Mouse (Mus musculus) gastrocnemius, postnatal 36 days (tissue): Measurements from ENCODE around the gene Aunip. TPM values are rescaled to one million over a fixed set of nuclear protein-coding genes. Genes with fewer than 3 reads are reported as not detected.
"Not testable (repeated sequence)": the region's sequence is repeated elsewhere in the genome, so short reads cannot be mapped to it uniquely, and the experiment has no call there.

Experiments used
- DNase-seq, 2 experiments: peaks; one replicate each; pipeline ENCODE4 v3.0.0; 2022
- intact Hi-C: fragments of 180-260 bp; cut with DNase I; formaldehyde crosslinking; loops from one replicate; pipeline ENCODE4 v1.15.1; 2025
- total RNA-seq, 2 experiments: library from RNA; stranded (reverse); gene quantifications; 2 replicates each; pipeline ENCODE4 v1.2.3; 2021

Gene Aunip
- total RNA-seq, 2 experiments from 2014 or later, result 0.20 TPM; not detected in 1

GRCm38 (mm10) chr4:134483696-134484095, 27.1 kb upstream of the Aunip start:
- intact Hi-C loops, result no loop called here
- DNase-seq, result no peak

GRCm38 (mm10) chr4:134484231-134484630, 26.6 kb upstream of the Aunip start:
- DNase-seq, result no peak
- intact Hi-C loops, result no loop called here

GRCm38 (mm10) chr4:134485151-134485900, 25.5 kb upstream of the Aunip start:
- intact Hi-C loops, result no loop called here

GRCm38 (mm10) chr4:134488211-134488610, 22.6 kb upstream of the Aunip start:
- no peak for DNase-seq
- intact Hi-C loops, result no loop called here

More at GRCm38 (mm10) chr4:134485151-134485900, 25.5 kb upstream of the Aunip start:
- no peak for DNase-seq

- intact Hi-C loops, result no loop called here
- DNase-seq, result no peak
Observed at GRCm38 (mm10) chr4:134489986-134490665, 20.7 kb upstream of the Aunip start.

- intact Hi-C loops, result no loop called here
Observed at GRCm38 (mm10) chr4:134491716-134492115, 19.1 kb upstream of the Aunip start.

GRCm38 (mm10) chr4:134494161-134494560, 16.6 kb upstream of the Aunip start:
- intact Hi-C loops, DNase-seq: not testable (repeated sequence)

More at GRCm38 (mm10) chr4:134491716-134492115, 19.1 kb upstream of the Aunip start:
- no peak for DNase-seq

GRCm38 (mm10) chr4:134494780-134495545, 15.8 kb upstream of the Aunip start:
- DNase-seq, result no peak
- intact Hi-C loops, result no loop called here

- intact Hi-C loops, result no loop called here
- no peak for DNase-seq
Observed at GRCm38 (mm10) chr4:134495546-134495923, 15.3 kb upstream of the Aunip start.

GRCm38 (mm10) chr4:134496595-134497210, 14.1 kb upstream of the Aunip start, which contains the start of gene Paqr7:
Paqr7 (plus strand) TSS chr4:134496697.
- intact Hi-C loops, result no loop called here
- DNase-seq, result peak; percentile 64 to 70

- intact Hi-C loops, result no loop called here
- no peak for DNase-seq
Observed at GRCm38 (mm10) chr4:134497223-134497622, 13.6 kb upstream of the Aunip start.

GRCm38 (mm10) chr4:134497986-134498731, 12.6 kb upstream of the Aunip start:
- intact Hi-C loops, result no loop called here
- DNase-seq, result no peak

- intact Hi-C loops, DNase-seq: not testable (repeated sequence)
Observed at GRCm38 (mm10) chr4:134498983-134499382, 11.8 kb upstream of the Aunip start.

- DNase-seq, result no peak
- intact Hi-C loops, result no loop called here
Observed at GRCm38 (mm10) chr4:134501095-134501494, 9.7 kb upstream of the Aunip start.

- DNase-seq, result no peak
Observed at GRCm38 (mm10) chr4:134503686-134504357, 7.0 kb upstream of the Aunip start.

GRCm38 (mm10) chr4:134505303-134505789, 5.5 kb upstream of the Aunip start:
- no peak for DNase-seq
- intact Hi-C loops, result no loop called here

More at GRCm38 (mm10) chr4:134503686-134504357, 7.0 kb upstream of the Aunip start:
- intact Hi-C loops, result no loop called here

- intact Hi-C loops, result no loop called here
- no peak for DNase-seq
Observed at GRCm38 (mm10) chr4:134505966-134506594, 4.7 kb upstream of the Aunip start.

GRCm38 (mm10) chr4:134506713-134507112, 4.1 kb upstream of the Aunip start:
- no peak for DNase-seq
- intact Hi-C loops, result no loop called here

GRCm38 (mm10) chr4:134510396-134510795, 403 bp upstream of the Aunip start:
- DNase-seq, result no peak
- intact Hi-C loops, result no loop called here
